In the genomic region with DNA sequence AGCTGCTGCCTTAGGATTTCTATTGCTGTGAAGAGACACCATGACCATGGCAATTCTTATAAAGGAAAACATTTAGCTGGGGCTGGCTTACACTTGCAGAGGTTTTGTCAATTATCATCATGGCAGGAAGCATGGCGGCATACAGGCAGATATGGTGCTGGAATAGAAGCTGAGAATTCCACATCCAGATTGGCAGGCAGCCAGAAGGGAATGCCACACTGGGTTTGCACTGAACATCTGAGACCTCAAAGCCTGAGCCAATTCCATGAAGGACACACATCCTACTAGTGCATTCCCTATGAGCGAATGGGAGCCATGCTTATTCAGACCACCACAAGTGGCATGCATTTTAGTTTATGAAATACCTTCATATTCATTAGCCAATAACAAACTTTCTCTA, we compare ENCODE assay signal across 17 mouse cellular contexts.
"Had no signal": no experiment of that assay in that cellular context is flagged by ENCODE, and none has a peak within 500 bp of the region (broad histone marks: within the 10 kb centered on the region; RNA-seq: fewer than 3 reads in every experiment).

No protein-coding gene starts in this region.

- H3K36me3 ChIP-seq: lung, embryonic 15.5 days; midbrain, embryonic 13.5 days; midbrain, embryonic 15.5 days; neural tube, embryonic 12.5 days; stomach, embryonic 15.5 days had no signal

- H3K4me2 ChIP-seq: lung, embryonic 15.5 days; midbrain, embryonic 11.5 days; midbrain, embryonic 13.5 days; midbrain, embryonic 15.5 days; neural tube, embryonic 12.5 days; stomach, embryonic 15.5 days had no signal

- H3K9ac ChIP-seq: lung, embryonic 15.5 days; midbrain, embryonic 13.5 days; midbrain, embryonic 15.5 days; neural tube, embryonic 12.5 days; stomach, embryonic 15.5 days had no signal

- H3K4me1 ChIP-seq: lung, embryonic 15.5 days; megakaryocyte, embryonic 14.5 days; midbrain, embryonic 13.5 days; midbrain, embryonic 15.5 days; neural tube, embryonic 12.5 days; stomach, embryonic 15.5 days had no signal

- H3K27ac ChIP-seq: lung, embryonic 15.5 days; macrophage; midbrain, embryonic 13.5 days; midbrain, embryonic 15.5 days; neural tube, embryonic 12.5 days; stomach, embryonic 15.5 days; stomach, postnatal 0 days had no signal

- H3K4me3 ChIP-seq: lung, embryonic 15.5 days; megakaryocyte, embryonic 14.5 days; midbrain, embryonic 13.5 days; midbrain, embryonic 15.5 days; neural tube, embryonic 12.5 days; stomach, embryonic 15.5 days had no signal

- ATAC-seq: lung, postnatal 0 days; midbrain, embryonic 13.5 days; midbrain, embryonic 15.5 days had no signal

- H3K9me3 ChIP-seq: lung, embryonic 15.5 days; midbrain, embryonic 13.5 days; midbrain, embryonic 15.5 days; neural tube, embryonic 12.5 days; stomach, embryonic 15.5 days had no signal

- H3K27me3 ChIP-seq: lung, embryonic 15.5 days; megakaryocyte, embryonic 14.5 days; midbrain, embryonic 13.5 days; midbrain, embryonic 15.5 days; neural tube, embryonic 12.5 days; stomach, embryonic 15.5 days had no signal

- DNase-seq: lung, adult 2 months; lung, postnatal 14 days; lung, postnatal 36 days; right cerebral cortex, postnatal 14 days; thymus, adult 2 months; thymus, postnatal 25 days; thymus, postnatal 4 days had no signal
